Mouse (Mus musculus): ENCODE results near the gene Lonp2. TPM values are rescaled to one million over a fixed set of nuclear protein-coding genes. Genes with fewer than 3 reads are reported as not detected.

Lonp2 gene
- polyA plus RNA-seq, 1 experiment: 41.9 TPM

GRCm38 (mm10) chr8:86769945-86770715 is 146.3 kb downstream of the Lonp2 start:
- peaks cover 16% of the 10 kb centered on the region for H3K4me1 ChIP-seq (ENCODE audit: control insufficient read depth, insufficient read depth, low read length)
- TF ChIP-seq CTCF (IDR thresholded peaks at IDR 0.05; ENCODE audit: borderline replicate concordance, insufficient read depth, low read length) (no peak), POLR2A (IDR thresholded peaks at IDR 0.05; ENCODE audit: low read depth, low read length) (no peak)
- H3K27ac ChIP-seq (ENCODE audit: insufficient read depth, low read length): peak overlapping the region; percentile 86
- no peak overlapping the region for H3K4me3 ChIP-seq (ENCODE audit: insufficient read depth, low read length)

Other genes starting within 250 kb of the Lonp2 start
- not detected in 2 replicates for gene Abcc12, start 43.4 kb upstream of the Lonp2 start, polyA plus RNA-seq (2011; ENCODE audit: insufficient read length, low read depth, missing spikeins)
- gene Gm10638, start 121.7 kb downstream of the Lonp2 start, polyA plus RNA-seq (2011; ENCODE audit: insufficient read length, low read depth, missing spikeins): 0.58 and 1.3 TPM in 2 replicates
- 18.0 and 23.9 TPM in 2 replicates for gene Siah1a, start 121.9 kb downstream of the Lonp2 start, polyA plus RNA-seq (2011; ENCODE audit: insufficient read length, low read depth, missing spikeins)

Data from embryonic fibroblast, embryonic 13.5 days (primary cell).